Mouse (Mus musculus) cerebral cortex, adult 2 months (tissue): Measurements from ENCODE around the gene Traf2.

Source experiments
- WGBS: fragments of 180-500 bp; shearing (Covaris S2); methylation state at CpG from one replicate; pipeline ENCODE4 v1.1.7; 2018; 5-methylcytosine and 5-hydroxymethylcytosine counted together

The Traf2 gene

GRCm38 (mm10) chr2:25546811-25547491, at the start of gene Traf2:
Gene Traf2 (minus strand): TSS chr2:25546940.
- 2% methylated on average over 48 of the region's 48 CpGs for WGBS

GRCm38 (mm10) chr2:25591863-25592262, 45.1 kb upstream of the Traf2 start:
- WGBS: 65% methylated on average over 2 of the region's 2 CpGs

GRCm38 (mm10) chr2:25588227-25588907, 41.6 kb upstream of the Traf2 start:
- WGBS: 83% methylated on average over 8 of the region's 8 CpGs

GRCm38 (mm10) chr2:25587290-25587689, 40.5 kb upstream of the Traf2 start:
- 92% methylated on average over 8 of the region's 8 CpGs for WGBS

GRCm38 (mm10) chr2:25585601-25586000, 38.9 kb upstream of the Traf2 start:
- WGBS: 52% methylated on average over 3 of the region's 3 CpGs

GRCm38 (mm10) chr2:25584856-25585255, 38.1 kb upstream of the Traf2 start:
- 59% methylated on average over 4 of the region's 4 CpGs for WGBS

GRCm38 (mm10) chr2:25584152-25584551, 37.4 kb upstream of the Traf2 start:
- WGBS: 84% methylated on average over 3 of the region's 3 CpGs

GRCm38 (mm10) chr2:25583571-25583970, 36.8 kb upstream of the Traf2 start:
- 50% methylated on average over 4 of the region's 4 CpGs for WGBS

- 58% methylated on average over 6 of the region's 6 CpGs for WGBS
Measured at GRCm38 (mm10) chr2:25583120-25583481, 36.4 kb upstream of the Traf2 start.

- WGBS: 35% methylated on average over 12 of the region's 12 CpGs
Measured at GRCm38 (mm10) chr2:25582466-25583119, 35.9 kb upstream of the Traf2 start.

GRCm38 (mm10) chr2:25581901-25582301, 35.2 kb upstream of the Traf2 start:
- whole genome bisulfite sequencing: 4% methylated on average over 6 of the region's 6 CpGs

GRCm38 (mm10) chr2:25581294-25581864, 34.6 kb upstream of the Traf2 start, which contains the start of gene Ajm1:
Gene Ajm1 (minus strand): TSS chr2:25581757.
- WGBS: 3% methylated on average over 19 of the region's 19 CpGs

- WGBS: 17% methylated on average over 6 of the region's 6 CpGs
Measured at GRCm38 (mm10) chr2:25580621-25581101, 33.9 kb upstream of the Traf2 start.

GRCm38 (mm10) chr2:25579737-25580460, 33.2 kb upstream of the Traf2 start:
- WGBS: 27% methylated on average over 27 of the region's 27 CpGs

GRCm38 (mm10) chr2:25578796-25579736, 32.3 kb upstream of the Traf2 start:
- WGBS: 42% methylated on average over 77 of the region's 77 CpGs

- WGBS: 41% methylated on average over 75 of the region's 75 CpGs
Measured at GRCm38 (mm10) chr2:25577951-25578795, 31.4 kb upstream of the Traf2 start.

GRCm38 (mm10) chr2:25576965-25577891, 30.5 kb upstream of the Traf2 start:
- 26% methylated on average over 92 of the region's 92 CpGs for WGBS
